Mouse (Mus musculus): Measurements from ENCODE around the gene Pde5a.

GRCm38 (mm10) chr3:122848410-122849034, 119.8 kb downstream of the Pde5a start:
- TF ChIP-seq EP300 (IDR thresholded peaks at IDR 0.05; ENCODE audit: low read depth) (no peak), CTCF (IDR thresholded peaks at IDR 0.05; ENCODE audit: low read depth) (no peak)
